Mouse (Mus musculus) embryo, embryonic 9.5 days (tissue): ENCODE data around the gene Myh14.

Source experiments
- DNase-seq: peaks from one replicate; pipeline ENCODE4 v3.0.0-alpha.2; 2017; ENCODE audit errors: extremely low spot score

The Myh14 gene

DNA sequence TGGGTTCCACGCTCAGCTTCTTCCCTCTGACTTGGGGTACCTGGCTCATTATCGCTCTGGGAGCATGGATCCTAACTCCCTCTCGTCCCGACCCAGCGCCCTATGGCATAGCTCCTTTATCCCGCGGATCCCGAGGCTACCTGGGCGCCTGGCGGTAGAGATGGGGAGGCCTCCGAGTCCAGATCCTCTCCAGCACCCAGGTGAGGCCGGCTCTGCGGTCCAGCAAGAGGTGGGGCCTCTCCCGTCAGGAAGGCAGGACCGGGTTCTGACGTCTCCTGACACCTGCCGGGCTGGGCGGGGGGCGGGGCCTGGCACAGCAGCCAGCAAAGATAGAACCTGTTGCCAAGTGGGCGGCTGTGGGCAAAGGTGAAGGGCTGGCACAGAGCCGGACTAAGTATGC is 1.5 kb downstream of the Myh14 start:
- DNase-seq, result no peak

DNA sequence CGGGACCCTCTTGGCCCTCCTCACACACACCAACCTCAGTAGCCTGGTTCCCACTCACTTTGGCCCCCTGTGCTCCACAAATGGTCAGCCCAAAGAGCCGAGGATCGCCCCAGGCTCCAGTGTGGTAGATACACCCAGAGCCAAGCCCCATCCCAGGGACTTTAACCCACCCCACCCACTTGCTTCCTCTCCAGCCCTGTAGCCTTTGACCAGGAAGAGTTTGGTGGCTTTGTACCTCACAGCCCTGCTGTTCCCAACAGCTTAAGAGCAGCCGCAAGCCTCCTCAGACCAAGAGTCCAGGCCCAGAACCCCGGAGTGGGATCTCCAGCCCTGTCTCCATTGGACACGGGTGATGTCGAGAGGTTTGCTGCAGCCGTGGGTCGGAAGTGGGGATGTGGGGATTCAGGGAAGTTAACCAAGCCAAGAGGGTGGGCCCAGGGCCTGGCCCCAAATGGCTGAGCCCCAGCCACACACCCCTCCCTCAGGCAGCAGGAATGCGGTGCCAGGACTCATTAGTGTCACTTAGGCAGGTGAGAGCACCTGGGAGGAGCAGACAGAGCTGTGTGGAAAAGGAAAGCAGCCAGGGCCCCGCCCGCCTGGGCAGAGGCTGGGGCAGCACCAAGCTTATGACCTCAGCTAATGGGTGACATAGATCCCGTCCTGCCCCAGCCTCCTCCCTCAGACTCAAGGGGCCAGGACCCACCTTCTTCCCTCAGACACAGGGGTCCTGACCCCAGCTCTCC is 2.5 kb downstream of the Myh14 start:
- DNase-seq, result no peak

DNA sequence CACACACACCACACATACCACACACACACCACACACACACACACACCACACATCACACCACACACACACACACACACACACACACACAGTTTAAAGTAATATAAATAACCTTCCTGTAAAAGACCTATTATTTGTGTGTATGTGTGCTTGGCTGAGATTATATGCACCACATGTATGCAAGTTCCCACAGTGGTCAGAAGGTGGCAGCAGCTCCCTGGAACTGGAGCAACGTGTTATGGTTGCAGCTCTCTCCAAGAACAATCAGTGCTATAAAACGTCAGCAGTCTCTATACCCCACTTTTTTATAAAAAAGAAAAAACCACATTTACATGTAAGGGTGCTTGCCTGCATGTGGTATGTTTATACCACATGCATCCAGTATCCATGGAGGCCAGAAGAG is 4.2 kb downstream of the Myh14 start:
- DNase-seq, result no peak

DNA sequence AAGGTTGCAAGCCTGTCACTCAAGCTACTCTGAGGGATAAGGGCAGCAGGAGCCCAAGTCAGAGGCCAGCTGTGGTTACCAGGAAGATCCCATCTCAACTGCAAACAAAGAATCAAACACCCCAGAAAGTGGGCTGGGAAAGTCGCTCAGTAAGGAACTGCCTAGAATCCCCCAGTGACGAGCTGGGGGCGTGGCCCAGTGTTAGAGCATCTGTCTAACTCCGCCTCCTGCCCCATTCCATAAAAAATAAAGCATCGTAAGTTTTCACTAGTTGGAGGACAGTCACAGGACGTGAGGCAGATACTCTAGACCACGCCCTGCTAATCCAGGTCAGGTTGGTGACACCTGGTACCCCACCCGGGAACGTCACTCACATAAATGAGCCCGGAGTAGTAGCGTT is 5.9 kb downstream of the Myh14 start:
- DNase-seq, result no peak

DNA sequence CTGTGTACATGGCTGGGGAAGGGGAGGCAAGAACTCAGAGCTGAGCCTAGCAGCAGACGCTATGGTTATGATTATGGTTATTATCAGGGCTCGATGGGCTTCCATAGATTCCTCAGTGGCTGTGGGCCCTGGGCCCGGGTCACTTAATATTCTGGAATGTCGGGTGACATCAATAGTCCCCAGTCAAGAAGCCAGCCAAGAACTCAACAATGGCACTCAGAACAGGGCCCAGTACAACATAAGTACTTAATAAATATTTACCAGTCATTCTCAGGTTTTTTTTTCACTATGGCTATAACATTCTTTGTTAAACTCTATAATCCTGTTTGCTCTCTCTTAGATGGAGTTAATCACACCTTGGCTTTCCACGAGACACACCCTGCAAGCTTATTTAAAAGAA is 7.1 kb downstream of the Myh14 start:
- DNase-seq, result no peak

DNA sequence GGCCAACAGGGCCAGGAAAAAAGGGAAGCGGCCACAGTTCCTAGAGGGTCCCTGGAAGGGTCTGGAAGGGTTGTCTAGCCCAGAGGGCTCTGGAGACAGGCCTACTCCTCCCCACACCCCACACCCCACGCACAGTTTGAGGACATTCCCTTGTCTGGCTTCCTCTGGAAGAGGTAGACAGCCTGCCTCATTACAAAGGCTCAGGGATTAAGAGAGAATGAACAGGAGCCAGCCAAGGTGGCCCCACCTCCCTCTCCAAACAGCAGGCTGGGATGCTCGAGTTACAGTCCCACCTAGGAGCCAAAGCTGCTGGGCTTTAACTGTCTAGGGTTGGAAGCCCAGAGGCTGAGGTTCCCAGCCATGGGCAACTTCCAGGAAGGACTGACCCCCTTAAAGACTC is 8.1 kb downstream of the Myh14 start:
- no peak for DNase-seq

DNA sequence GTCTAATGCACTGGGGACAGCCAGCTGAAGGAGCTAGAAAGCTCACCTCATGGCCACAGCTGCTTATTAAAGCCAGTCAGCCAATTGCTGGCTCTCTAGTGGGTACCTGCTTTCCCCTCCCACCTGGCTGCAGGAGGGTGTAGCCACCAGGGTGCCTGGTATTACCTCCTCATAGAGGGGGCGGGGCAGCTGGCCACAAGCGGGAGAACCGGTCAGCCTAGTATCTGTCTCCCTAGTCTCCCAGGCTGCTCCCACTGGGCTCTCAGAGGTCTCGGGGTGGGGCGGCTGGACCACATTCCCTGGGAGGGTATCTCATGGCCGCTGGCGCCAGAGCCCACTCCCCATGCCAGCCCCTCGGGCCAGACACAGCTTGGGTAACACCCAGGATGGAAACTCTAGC is 8.5 kb downstream of the Myh14 start:
- DNase-seq, result peak; percentile 27

DNA sequence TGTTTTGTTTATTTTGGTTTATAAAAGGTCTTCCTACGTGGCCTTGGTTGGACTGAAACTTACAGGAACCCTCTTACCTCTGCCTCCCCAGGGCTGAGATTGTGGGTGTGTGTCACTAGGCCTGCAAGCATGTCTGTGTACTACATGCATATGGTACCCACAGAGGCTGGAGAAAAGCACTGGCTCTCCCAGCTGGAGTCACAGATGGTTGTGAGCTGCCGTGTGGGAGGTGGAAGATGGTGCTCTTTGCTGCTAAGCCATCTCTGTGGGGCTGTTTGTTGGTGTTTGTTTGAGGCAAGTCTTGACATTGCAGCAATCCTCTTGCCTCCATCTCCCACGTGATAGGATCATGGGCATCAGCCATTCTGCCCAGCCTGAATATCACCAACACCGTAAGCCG is 9.4 kb downstream of the Myh14 start:
- DNase-seq, result no peak

DNA sequence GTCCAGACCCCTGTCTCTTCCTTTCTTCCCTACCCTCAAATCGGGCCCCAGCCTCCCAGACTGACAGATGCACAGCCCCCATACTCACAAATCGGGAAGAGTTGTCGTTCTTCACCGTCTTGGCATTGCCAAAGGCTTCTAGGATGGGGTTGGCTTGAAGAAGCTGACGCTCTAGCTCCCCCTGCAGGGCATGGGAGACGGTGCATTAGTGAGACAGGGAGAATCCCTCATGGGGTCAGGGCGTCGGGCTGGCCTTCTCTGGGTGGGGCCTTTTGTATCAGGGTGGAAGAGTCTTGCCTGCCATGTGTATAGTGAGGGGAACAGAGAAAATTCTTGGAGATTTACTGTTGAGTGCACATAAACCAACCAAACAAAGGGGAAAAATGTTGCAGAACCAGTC is 15.1 kb downstream of the Myh14 start:
- peak; percentile 51 for DNase-seq

DNA sequence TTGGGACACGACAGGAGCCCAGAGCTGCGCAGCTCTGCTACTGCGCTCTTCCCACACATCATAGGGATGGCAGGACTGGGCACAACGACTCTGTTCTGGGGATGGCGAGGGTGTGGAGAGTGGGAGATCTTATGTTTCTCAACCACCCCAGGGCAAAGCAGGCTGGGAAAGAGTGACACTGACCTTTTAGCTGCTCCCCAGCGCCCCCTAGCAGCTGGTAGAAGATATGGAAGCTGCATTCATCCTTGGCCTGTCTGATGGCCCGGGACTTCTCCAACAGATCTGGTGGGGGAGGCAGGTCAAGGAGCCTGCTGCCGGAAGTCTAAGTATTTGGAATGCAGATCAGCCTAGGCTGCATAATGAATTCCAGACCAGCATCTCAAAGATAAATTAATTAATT is 16.9 kb downstream of the Myh14 start:
- DNase-seq, result no peak

DNA sequence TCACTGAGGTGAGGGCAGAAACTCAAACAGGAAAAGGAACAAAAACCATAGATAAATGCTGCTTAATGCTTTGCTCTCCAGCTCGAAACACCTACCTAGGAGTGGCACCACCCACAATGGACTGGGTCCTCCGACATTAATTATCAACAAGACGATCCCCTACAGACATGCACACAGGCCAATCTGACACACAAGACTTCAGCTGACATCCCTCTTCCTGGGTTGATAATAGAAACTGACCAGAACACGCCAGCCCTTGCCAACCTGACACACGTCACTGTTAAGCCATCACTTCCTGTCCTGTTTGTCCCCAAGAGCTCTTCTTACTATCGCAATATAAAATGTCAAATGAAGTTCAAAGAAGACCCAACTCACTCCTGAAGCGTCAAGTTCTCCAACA is 19.2 kb downstream of the Myh14 start:
- DNase-seq, result no peak

DNA sequence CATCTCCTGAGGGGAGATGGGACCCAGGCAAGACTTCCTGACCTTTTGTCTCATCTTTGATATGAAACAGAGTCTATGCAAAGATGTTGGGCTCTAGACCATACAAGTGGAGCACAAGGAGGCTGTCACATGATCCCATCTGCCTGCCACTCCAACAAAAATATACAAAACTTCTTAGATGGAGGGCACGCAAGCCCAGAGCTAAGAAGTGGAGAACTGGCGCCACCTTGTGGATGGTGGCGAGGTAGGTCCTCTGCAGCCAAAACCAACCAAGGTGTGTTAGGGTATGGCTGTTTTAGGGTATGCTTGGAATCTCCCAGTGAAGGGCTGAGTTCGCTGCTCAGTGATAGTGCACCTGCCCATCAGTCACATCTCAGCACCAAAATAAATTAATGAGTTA is 20.7 kb downstream of the Myh14 start:
- DNase-seq, result peak; percentile 48

DNA sequence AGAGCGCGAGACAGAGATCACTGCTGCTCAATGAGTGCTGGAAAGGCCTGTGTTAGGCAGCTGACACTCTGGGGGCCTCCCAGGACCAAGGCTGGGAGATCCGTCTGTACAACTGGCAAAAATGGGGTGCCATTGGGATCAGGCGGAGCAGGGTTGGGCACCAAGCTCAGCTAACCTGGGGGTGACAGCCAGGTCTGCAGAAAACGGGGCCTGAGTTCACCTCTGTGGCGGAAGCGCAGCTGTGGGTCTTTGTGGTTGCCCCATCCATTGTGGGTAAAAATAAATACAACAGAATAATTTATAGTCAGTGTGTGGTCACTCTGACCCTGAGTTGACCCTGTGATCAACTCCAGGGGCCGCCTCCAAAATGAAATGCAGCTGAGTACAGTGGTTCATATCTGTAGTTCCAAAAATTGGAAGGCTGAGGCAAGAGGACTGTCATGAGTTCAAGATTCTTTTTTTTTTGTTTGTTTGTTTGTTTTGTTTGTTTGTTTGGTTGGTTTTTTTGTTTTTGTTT is 21.5 kb downstream of the Myh14 start:
- no peak for DNase-seq

DNA sequence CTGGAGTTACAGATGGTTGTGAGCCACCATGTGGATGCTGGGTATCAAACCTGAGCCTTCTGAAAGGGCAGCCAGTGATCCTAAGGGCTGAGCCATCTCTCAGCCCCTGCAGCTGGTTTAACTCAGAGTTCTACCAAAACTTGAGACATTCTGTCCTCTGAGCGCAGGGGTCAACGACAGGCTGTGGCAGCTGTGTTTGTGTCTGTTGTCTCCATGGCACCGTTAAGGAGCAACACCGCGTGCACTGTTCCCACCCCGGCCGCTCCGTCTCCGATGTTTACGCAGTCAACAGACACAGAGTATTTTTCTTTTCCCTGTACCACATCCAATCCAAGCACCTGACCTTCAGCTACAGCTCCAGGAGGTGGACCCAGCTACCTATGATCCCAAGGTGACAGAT is 22.9 kb downstream of the Myh14 start:
- no peak for DNase-seq

DNA sequence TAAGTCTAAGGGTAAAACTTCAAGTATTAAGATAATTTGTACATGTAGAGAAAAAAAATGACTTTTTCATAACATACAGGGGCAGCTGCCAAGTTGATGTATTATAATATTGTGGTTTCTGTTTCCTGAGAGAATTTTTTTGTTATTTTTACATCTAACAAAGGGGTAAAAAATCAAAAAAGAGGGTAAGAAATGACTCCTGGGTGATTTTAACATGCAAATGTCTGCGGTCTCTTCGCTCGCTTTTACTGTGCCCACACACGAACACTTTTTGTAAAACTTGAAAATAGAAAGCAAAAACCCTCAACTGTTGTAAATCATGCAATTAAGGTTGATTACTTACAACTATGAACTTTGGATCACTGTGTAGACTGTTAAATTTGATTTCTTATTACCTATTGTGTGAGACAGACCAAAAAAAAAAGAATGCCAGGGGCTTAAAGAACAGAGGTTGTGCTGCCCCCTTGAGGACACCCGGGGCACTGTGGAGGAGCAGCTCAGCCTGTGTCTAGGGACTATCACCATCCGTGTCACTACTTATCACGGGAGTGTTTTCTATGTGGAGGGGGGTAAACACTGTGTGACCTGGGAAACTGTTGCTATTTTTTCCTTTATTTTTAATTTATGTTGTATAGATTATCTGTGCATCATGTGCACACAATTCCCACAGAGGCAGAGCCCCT is 23.5 kb downstream of the Myh14 start:
- DNase-seq, result peak; percentile 66

DNA sequence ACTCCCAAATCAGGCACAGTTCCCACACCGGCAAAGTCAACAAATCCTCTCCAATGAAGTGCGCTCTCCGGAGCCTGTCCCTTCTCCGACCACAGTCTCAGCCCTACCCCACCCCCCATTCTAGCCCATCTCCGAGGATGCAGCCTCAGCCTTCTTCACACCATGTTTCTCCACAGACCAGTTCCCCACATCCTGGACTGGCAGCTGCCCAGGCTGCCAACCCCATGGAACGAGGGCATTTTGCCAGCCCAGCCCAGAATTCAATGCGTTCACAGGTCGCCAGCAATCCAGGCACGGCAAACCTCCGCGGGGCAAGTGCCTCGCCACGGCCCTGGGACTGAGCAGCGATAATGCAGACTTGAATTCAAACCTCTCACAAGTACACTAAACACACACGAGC is 24.7 kb downstream of the Myh14 start:
- DNase-seq, result peak; percentile 5

DNA sequence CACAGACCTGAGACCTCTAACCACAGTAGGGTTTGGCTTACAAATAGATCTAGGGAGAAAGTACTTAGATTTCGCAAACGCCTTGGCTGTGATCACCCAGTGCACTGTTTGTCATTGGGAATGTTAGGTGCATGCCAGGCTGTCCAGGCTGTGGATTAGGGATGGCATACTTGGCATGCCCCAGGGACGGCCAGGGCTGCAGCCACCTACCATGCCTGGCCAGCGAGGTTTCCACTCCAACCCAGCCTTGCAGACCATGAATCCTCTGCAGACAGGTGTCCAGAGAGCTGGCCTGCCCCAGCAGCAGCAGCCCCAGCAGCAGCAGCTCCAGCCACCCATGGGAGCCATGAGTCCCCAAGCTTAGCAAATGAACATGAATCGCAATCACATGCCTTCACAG is 25.4 kb downstream of the Myh14 start:
- no peak for DNase-seq

DNA sequence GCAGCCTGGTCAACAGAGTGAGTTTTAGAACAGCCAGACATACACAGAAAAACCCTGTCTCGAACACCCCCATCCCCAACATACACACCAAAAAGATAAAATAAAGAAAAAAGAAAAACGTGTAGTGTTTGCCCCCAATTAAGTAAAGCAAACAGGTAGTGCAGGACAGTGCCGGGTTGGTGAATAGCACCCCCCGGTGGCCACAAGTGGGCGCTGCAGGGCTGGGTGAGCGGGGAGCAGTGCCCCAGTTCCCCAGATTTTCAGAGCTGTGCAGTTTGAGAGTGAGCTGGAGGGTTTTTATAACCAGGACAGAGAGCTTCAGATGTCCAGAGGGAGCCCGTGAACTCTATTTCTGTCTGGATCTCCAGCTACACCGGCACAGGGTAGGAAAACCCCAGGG is 28.8 kb downstream of the Myh14 start:
- DNase-seq, result no peak

DNA sequence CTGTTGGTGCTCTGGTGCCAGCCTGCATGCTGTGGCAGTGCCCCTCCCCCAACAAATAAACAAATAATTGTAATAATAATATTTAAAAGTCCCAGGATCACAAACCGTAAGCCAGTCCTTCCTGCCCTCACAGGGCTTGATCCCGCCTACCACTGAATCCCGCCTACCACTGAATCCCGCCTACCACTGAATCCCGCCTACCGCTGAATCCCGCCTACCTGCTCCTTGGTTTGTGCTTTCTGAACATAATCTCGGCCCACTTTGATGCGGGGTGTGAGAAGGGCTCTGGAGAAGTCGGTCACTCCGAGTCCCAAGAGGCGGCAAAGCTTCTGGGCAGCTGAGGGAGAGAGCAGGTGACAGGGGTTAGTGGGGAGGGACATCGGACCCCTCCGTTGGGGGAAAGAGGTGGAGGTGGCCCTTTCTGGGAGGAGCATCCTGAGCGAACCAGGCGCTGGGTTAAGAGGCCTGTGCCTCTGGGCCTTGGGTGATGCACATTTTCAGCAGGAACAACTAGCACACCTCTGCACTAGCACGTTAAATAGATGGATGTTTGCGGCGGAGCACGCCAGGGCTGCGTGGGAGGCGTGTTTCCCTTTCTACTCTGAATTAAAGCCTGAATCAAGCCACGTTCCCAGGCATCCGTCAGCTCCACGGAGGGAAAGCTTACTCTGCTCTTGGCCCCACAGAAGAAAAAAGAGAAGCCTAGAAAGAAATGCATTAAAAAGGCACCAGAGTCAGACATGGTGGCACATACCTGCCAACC is 29.6 kb downstream of the Myh14 start:
- DNase-seq, result no peak

DNA sequence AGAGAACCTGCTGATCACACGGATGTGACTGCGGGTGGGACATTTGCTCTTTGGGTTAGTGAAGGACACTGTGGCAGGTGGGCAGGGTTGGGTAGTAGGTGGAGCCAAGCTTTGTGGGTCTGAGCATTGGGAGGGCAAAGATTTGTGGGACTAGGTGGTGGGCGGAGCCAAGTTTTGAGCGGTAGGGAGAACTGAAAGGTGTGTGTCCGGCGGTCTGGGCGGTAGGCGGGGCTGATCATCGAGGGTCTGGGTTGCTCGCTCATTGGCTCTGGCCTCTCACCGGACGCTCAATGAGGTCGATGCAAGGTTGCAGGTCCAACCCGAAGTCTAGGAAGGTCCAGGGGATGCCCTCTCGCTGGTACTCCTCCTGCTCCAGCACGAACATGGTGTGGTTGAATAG is 32.0 kb downstream of the Myh14 start:
- no peak for DNase-seq

DNA sequence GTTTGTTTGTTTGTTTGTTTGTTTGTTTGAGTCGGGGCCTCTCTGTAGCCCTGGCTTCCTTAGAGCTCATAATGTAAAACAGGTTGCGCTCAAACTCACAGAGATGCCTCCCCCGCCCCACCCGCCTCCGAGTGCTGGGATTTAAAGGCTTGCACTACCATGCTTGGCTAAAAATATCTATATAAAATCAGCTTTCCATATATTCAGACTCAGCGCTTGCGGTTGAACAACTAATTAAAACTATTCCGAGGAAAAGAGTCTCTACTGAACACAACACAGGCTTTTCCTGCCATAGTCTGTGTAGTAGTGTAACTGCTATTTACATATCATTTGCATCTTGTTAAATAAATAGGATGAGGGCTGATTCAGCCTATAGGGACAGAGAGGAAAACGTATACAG is 34.0 kb downstream of the Myh14 start:
- no peak for DNase-seq

DNA sequence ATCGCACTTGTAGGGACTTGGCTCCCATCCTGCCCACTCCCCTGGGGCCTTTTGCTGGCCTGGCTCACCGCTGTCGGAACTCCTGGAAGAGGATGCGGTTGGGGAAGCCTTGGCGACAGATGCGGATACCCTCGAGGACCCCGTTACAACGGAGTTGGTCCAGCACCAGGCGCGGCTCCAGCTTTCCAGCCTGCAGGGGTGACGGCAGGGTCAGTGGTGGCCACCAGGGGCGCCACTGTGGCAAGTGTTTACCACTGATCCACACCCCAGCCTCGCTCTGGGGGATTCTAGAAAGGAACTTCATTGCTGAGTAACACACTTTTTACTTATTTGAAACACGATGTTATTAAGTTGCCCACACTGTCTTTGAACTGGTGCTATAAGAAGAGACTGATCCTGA is 37.2 kb downstream of the Myh14 start:
- DNase-seq, result no peak

DNA sequence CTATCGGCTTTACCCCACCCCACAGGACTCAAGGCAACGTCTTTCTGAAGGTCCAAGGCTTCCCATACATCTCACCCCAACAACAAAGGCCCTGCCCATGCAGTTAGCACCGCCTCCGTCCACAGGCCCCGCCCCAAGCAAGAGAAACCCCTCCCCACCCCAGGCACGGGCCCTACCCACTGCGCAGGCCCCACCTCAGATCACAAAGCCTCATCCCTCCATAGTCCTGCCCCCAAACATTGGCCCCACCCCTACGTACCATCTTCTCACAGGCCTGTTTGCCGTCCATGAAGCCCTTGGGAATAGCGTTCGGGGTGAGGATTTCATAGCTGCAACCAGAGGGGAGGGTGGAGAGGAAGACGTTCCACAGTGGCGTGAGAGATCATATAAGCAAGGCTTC is 38.0 kb downstream of the Myh14 start:
- DNase-seq, result no peak
